Mouse (Mus musculus) c-Kit-negative CD71-positive TER-119-positive erythroid progenitor cells, embryonic 14.5 days (primary cell): ENCODE measurements around the gene Olfr1126.
"Not testable (repeated sequence)": the region's sequence is repeated elsewhere in the genome, so short reads cannot be mapped to it uniquely, and the experiment has no call there.

ENCODE experiments used
- DNase-seq: peaks from one replicate; pipeline ENCODE4 v3.0.0-alpha.2; 2013; ENCODE audit warnings: low read depth, low spot score

Olfr1126 gene

GRCm38 (mm10) chr2:87453662-87454061 is at the start of gene Olfr1126:
TSS of gene Olfr1126 (plus strand) at chr2:87453962.
- no peak for DNase-seq

GRCm38 (mm10) chr2:87416335-87416734 is 37.4 kb upstream of the Olfr1126 start, which contains the start of gene Olfr1123:
TSS of gene Olfr1123 (plus strand) at chr2:87416635.
- DNase-seq: no peak

- no peak for DNase-seq
These were observed 23.8 kb upstream of the Olfr1126 start, which contains the start of gene Olfr1124 for GRCm38 (mm10) chr2:87429975-87430374. TSS of gene Olfr1124 (plus strand) at chr2:87430275.

DNA sequence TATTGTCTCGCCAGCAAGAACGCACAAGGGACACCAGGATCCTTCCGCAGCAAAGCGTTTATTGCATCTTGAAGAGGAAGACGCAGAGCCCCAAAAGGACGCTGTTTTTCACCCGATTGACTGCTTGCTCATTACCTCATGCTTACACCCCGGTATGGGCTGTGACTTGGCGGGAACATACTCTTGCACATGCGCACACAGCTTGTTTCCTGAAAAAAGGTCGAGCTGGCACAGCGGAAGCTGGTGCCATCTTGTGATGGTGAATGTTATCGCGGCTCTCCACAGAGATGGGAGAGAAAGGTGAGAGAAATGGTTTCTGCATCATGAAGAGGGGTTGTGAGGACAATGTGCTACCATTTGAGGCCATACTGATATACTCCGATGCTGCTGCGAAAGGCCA is 16.0 kb upstream of the Olfr1126 start:
- DNase-seq: no peak

DNA sequence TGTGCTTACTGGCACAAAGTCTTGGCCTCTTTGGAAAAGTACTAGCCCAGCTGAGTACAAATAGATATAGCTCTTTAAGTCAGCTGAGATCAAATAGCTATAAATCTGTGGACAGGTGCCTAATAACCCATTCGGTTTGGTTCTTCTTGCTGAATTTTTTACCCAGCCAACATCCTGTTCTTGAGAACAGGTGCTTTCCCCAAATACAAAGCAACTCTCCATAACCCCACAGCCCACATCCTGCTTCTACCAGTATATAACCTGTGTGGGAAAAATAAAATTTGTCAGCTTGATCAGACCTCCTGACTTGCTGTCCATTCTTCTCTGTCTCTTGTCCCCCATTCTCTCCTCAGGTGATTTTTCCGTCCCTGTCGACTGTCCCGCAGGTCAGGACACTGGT is 8.0 kb downstream of the Olfr1126 start:
- no peak for DNase-seq

GRCm38 (mm10) chr2:87480207-87480606 is 26.4 kb downstream of the Olfr1126 start:
- no peak for DNase-seq

- no peak for DNase-seq
These were observed 27.4 kb downstream of the Olfr1126 start for GRCm38 (mm10) chr2:87481158-87481557.

GRCm38 (mm10) chr2:87482276-87482675 is 28.5 kb downstream of the Olfr1126 start:
- DNase-seq: no peak

DNA sequence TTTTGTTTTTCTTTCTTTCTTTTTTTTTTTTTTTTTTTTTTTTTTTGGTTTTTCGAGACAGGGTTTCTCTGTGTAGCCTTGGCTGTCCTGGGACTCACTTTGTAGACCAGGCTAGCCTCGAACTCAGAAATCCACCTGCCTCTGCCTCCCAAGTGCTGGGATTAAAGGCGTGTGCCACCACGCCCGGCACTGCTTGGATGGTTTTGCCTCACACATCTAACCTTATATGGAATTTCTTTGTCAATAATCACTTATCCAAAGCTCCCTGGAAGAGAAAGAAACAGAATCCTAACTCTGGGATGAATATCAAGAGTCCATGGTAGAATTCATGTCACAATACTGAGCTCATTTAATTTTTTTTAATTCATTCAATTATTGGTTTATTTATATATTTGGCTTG is 43.2 kb downstream of the Olfr1126 start, which contains the start of gene Pramel7:
Pramel7 (minus strand) TSS at position 101 of the 400 bp plus-strand sequence.
- not testable (repeated sequence) for DNase-seq

- DNase-seq: no peak
These were observed 52.5 kb downstream of the Olfr1126 start, which contains the start of gene Pramel6 for GRCm38 (mm10) chr2:87506265-87506664. TSS of gene Pramel6 (plus strand) at chr2:87506565.
